Mouse (Mus musculus): ENCODE results near the gene Adamtsl1. TPM values are rescaled to one million over a fixed set of nuclear protein-coding genes. Genes with fewer than 3 reads are reported as not detected.

Adamtsl1 gene
- total and polyA plus RNA-seq, 2 experiments from 2014 or later, result 4.2 to 12.6 TPM

DNA sequence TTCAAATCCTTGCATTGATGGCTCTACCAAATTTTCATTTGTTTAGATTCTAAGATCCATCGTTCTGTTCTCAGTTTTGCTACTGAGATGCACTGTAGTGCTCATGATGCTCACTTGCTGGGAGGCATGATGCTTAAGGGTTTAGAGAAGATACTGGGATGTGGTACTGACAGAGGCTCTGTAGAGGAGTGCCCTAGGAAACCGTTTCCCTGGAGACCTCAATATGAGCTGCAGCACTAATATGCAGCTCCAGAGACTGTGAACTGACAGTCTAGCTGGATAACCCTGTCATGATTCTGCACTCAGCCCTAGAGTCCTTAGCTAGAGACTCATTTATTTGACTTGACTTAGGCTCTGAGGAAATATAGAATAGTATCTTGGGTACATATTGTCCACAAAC, 756.1 kb downstream of the Adamtsl1 start:
- no peak for TF ChIP-seq CTCF (IDR thresholded peaks at IDR 0.05; ENCODE audit: low read depth)
- Histone ChIP-seq H3K4me2 (ENCODE audit: low read depth) (no peak overlapping the region), H3K36me3 (ENCODE audit: insufficient read depth) (no peaks in the 10 kb centered on the region), H3K9me3 (ENCODE audit: low read length) (no peaks in the 10 kb centered on the region), H3K9ac (no peak overlapping the region), H3K27ac (ENCODE audit: low read depth, low read length) (no peak overlapping the region), H3K4me3 (ENCODE audit: low read depth, low read length) (no peak overlapping the region), H3K27me3 (ENCODE audit: insufficient read depth, low read length) (no peaks in the 10 kb centered on the region), H3K4me1 (ENCODE audit: insufficient read depth) (no peaks in the 10 kb centered on the region)
- DNase-seq (no peak), ATAC-seq (peak; percentile 73; the same call in 1 of the 2 replicates)
- 56% methylated on average over 2 of the region's 2 CpGs for WGBS

DNA sequence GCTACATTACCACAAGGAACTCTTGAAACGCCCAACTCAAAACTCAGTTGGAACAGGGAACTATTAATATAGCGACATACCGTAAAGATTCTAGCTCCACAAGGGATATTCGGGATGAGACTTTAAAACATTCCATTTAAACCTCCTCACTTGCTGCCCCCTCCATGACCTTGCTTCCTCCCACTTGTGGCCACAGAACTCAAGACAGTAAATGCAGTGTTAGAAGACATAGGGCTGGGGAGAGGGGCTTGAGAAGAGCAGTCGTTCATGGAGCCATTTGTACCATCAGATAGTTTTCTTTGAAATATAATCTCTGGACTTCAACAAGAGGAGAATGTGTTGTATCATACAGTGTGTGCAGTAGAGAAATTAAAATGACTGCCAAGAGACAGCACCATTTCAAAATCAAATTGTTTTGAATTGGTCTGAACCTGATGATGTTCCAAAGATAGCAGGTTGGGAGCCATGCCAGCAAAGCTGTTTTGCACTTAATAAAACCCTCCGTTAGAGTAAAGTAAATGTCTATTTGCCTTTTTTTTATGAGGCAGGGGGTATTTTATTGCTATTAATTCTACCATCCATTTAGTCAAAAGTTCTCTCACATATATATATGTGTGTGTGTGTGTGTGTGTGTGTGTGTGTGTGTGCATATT, 759.9 kb downstream of the Adamtsl1 start:
- ATAC-seq (no peak), DNase-seq (no peak)
- no peak overlapping the region for H3K27ac ChIP-seq (ENCODE audit: low read depth, low read length)
- 76% methylated on average over 6 of the region's 6 CpGs for WGBS
- no peak for TF ChIP-seq CTCF (IDR thresholded peaks at IDR 0.05; ENCODE audit: low read depth)
- no peaks in the 10 kb centered on the region for H3K4me1 ChIP-seq (ENCODE audit: insufficient read depth)
- no peaks in the 10 kb centered on the region for H3K36me3 ChIP-seq (ENCODE audit: insufficient read depth)
- no peak overlapping the region for H3K4me3 ChIP-seq (ENCODE audit: low read depth, low read length)
- no peak overlapping the region for H3K4me2 ChIP-seq (ENCODE audit: low read depth)
- no peaks in the 10 kb centered on the region for H3K27me3 ChIP-seq (ENCODE audit: insufficient read depth, low read length)
- H3K9ac ChIP-seq, result no peak overlapping the region
- no peaks in the 10 kb centered on the region for H3K9me3 ChIP-seq (ENCODE audit: low read length)

DNA sequence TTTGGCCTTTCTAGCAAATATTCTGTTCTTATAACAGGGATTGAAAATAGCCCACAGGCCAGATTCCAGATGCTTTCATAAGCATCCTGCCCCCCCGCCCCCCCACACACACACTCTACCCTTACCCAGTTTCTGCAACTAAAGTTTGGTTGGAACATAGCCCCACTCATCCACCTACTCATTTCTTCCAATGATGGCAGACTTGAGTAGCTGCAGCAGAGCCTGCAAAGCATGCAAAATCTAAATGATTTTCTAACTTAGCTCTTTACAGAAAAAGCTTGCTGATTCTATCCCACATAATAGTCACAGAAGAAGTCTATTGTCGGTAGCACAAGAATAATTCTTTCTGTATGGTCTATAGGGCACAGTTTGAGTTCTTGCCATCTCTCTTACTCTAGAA, 760.7 kb downstream of the Adamtsl1 start:
- Histone ChIP-seq H3K4me1 (ENCODE audit: insufficient read depth) (no peaks in the 10 kb centered on the region), H3K36me3 (ENCODE audit: insufficient read depth) (no peaks in the 10 kb centered on the region), H3K9me3 (ENCODE audit: low read length) (no peaks in the 10 kb centered on the region), H3K27me3 (ENCODE audit: insufficient read depth, low read length) (no peaks in the 10 kb centered on the region), H3K9ac (no peak overlapping the region), H3K4me3 (ENCODE audit: low read depth, low read length) (no peak overlapping the region), H3K27ac (ENCODE audit: low read depth, low read length) (no peak overlapping the region), H3K4me2 (ENCODE audit: low read depth) (no peak overlapping the region)
- WGBS, result 70% methylated on average over 2 of the region's 2 CpGs
- ATAC-seq, result no peak
- DNase-seq, result no peak
- no peak for TF ChIP-seq CTCF (IDR thresholded peaks at IDR 0.05; ENCODE audit: low read depth)

DNA sequence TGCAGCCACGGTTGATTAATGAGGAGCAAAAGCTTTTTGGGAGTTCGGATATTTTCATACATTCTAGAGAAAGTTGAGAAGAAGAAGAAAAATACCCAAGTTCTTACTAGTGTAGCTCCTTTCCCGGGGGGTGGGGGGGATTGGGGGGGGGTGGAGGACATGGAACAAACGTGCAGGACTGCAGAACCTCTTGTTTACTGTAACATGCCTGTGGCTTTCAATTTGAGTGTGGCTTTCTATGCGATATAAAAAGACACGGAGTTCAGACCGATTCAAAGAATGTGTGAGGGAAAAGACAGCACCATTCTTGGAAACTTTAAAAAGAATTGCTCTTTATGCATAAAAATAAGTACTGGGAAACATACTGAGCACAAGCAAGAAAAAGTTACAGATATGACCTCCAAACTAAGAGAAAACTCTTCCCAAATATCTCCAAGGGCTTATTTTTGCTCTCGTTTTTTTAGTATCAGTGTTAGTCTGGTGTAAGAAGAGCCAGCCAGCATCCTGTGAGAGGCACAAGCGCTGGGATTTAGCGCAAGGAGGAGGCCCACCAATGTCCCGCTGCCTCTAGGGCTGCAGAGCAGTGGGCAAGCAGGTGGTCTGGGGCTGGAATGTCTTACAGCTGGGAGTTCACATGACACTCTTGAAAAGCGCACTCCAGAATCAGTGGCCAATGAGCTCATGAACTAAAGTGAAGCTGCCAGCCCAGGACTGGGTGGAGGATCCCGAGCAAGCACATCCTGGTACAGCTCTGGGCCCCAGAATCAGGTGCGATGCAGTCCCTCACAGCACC, 762.2 kb downstream of the Adamtsl1 start:
- no peak overlapping the region for H3K9ac ChIP-seq
- H3K27me3 ChIP-seq (ENCODE audit: insufficient read depth, low read length), result no peaks in the 10 kb centered on the region
- TF ChIP-seq CTCF (IDR thresholded peaks at IDR 0.05; ENCODE audit: low read depth), result no peak
- H3K27ac ChIP-seq (ENCODE audit: low read depth, low read length), result no peak overlapping the region
- no peaks in the 10 kb centered on the region for H3K4me1 ChIP-seq (ENCODE audit: insufficient read depth)
- no peak for DNase-seq
- no peaks in the 10 kb centered on the region for H3K36me3 ChIP-seq (ENCODE audit: insufficient read depth)
- WGBS, result 57% methylated on average over 14 of the region's 14 CpGs
- H3K9me3 ChIP-seq (ENCODE audit: low read length), result no peaks in the 10 kb centered on the region
- H3K4me3 ChIP-seq (ENCODE audit: low read depth, low read length), result no peak overlapping the region
- no peak for ATAC-seq
- H3K4me2 ChIP-seq (ENCODE audit: low read depth), result no peak overlapping the region

DNA sequence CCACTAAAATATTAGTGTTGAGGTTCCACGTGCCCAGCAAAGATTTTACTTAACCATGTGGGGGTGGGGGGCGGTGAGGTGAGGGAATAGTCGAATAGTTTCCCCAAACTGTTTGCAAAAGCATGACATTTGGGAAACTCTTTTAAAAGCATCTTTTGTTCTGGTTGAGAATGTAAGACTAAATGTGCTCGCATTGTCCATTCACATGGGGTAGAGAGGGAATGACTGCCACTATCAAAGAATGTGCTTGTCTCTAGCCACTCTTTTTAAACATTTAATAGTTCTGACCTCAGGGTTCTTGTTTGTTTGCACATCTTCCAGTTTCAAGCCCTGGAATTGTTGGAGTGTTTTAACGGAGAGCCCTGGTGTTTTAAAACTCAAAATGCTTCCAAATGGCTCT, 764.6 kb downstream of the Adamtsl1 start:
- Histone ChIP-seq H3K9ac (no peak overlapping the region), H3K9me3 (ENCODE audit: low read length) (no peaks in the 10 kb centered on the region), H3K27ac (ENCODE audit: low read depth, low read length) (no peak overlapping the region), H3K4me1 (ENCODE audit: insufficient read depth) (no peaks in the 10 kb centered on the region), H3K27me3 (ENCODE audit: insufficient read depth, low read length) (no peaks in the 10 kb centered on the region), H3K36me3 (ENCODE audit: insufficient read depth) (no peaks in the 10 kb centered on the region), H3K4me2 (ENCODE audit: low read depth) (no peak overlapping the region), H3K4me3 (ENCODE audit: low read depth, low read length) (no peak overlapping the region)
- WGBS, result 36% methylated on average over 5 of the region's 5 CpGs
- TF ChIP-seq CTCF (IDR thresholded peaks at IDR 0.05; ENCODE audit: low read depth), result no peak
- DNase-seq, result no peak
- no peak for ATAC-seq

DNA sequence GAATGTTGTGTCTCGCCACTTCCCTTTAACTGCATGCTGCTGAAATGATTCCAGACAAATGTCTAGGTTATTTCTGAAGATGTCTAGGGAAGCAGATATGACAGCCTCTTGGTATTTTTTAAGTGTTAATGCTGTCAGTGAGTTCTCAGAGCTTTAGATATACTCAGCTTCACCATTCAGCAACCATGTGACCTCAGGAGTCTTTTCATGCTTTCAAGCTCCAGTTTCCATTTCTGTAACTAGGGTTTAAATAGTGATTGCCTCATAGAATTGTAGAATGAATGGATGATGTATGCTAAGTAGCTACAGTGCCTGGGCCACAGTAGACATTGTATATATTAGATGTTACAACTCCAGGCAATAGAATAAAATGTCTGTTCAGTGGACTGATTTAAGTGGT, 772.6 kb downstream of the Adamtsl1 start:
- 64% methylated on average over 1 of the region's 1 CpGs for WGBS
- H3K27ac ChIP-seq (ENCODE audit: low read depth, low read length), result no peak overlapping the region
- peak; percentile 40 for DNase-seq
- H3K4me2 ChIP-seq (ENCODE audit: low read depth), result no peak overlapping the region
- no peaks in the 10 kb centered on the region for H3K36me3 ChIP-seq (ENCODE audit: insufficient read depth)
- H3K4me3 ChIP-seq (ENCODE audit: low read depth, low read length), result no peak overlapping the region
- H3K27me3 ChIP-seq (ENCODE audit: insufficient read depth, low read length), result no peaks in the 10 kb centered on the region
- ATAC-seq, result peak; percentile 78
- H3K4me1 ChIP-seq (ENCODE audit: insufficient read depth), result no peaks in the 10 kb centered on the region
- TF ChIP-seq CTCF (IDR thresholded peaks at IDR 0.05; ENCODE audit: low read depth), result no peak
- H3K9ac ChIP-seq, result no peak overlapping the region
- H3K9me3 ChIP-seq (ENCODE audit: low read length), result no peaks in the 10 kb centered on the region

DNA sequence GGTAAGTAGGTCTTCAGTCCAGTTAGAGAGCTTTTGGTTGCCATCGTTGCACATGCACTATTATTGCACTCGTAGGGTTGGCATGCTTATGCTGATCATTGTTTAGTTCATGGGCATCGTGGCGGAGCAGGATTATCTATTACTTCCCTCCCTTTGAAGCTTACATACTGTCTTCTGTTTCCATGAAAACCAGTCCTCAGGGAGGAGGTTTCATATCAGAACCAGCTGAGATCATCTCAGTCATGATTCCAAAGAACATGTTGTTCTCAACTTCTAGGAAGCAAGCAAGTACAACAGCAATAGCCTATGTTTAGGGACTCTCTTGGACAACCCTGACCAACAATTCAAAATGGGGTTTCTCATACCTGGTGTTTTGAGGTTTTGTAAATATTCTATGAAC, 774.3 kb downstream of the Adamtsl1 start:
- no peak overlapping the region for H3K4me2 ChIP-seq (ENCODE audit: low read depth)
- no peaks in the 10 kb centered on the region for H3K36me3 ChIP-seq (ENCODE audit: insufficient read depth)
- no peak overlapping the region for H3K9ac ChIP-seq
- H3K27me3 ChIP-seq (ENCODE audit: insufficient read depth, low read length), result no peaks in the 10 kb centered on the region
- ATAC-seq, result no peak
- no peaks in the 10 kb centered on the region for H3K4me1 ChIP-seq (ENCODE audit: insufficient read depth)
- no peaks in the 10 kb centered on the region for H3K9me3 ChIP-seq (ENCODE audit: low read length)
- H3K27ac ChIP-seq (ENCODE audit: low read depth, low read length), result no peak overlapping the region
- DNase-seq, result no peak
- H3K4me3 ChIP-seq (ENCODE audit: low read depth, low read length), result no peak overlapping the region
- TF ChIP-seq CTCF (IDR thresholded peaks at IDR 0.05; ENCODE audit: low read depth), result no peak
- 90% methylated on average over 4 of the region's 4 CpGs for WGBS

All from forebrain, postnatal 0 days (tissue).